Mouse (Mus musculus): ENCODE measurements around the gene Fas.

DNA sequence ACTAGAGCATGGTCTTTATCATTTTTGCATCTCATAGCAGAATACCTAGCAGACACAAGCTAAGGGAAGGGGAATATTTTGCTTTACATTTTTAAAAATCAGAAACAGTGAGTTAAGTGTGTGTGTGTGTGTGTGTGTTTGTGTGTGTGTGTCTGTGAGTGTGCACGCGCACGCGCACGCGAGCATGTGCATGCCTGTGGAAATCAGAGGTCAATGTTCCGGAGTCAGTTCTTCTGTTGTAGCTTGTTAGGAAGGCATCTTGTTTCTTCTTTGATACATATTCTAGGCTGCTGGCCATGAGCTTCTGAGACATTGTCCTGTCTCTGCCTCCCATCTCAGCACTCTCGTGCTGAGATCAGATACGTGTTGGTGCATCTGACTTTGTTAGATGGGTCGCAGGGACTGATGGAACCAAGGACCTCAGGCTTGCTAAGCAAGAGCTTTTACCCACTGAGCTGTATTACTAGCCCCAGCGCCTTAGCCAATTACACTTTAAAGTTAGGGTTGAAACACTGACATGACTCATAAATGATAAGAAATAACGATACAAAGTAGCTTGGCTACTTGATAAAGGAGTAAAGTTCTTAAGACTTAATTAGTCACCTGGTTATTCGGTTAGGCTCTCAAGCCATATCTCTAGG is 19.5 kb upstream of the Fas start:
- no peak for TF ChIP-seq CTCF (conservative IDR thresholded peaks at IDR 0.05; ENCODE audit: low read length)
- TF ChIP-seq NANOG (IDR thresholded peaks at IDR 0.05; ENCODE audit: borderline replicate concordance, low read length), result no peak

Measured in E14TG2a.4 (cell line).